Mouse (Mus musculus) heart, adult 9 months (tissue): ENCODE measurements at regions not wholly inside any gene's neighbourhood (a gene's known extent, or its start where the extent isn't known, plus 50 kb on each side); places are given as distances from the start of the nearest gene placed in this dataset.

Experiments
- DNase-seq, 2 experiments: peaks; one replicate each; pipeline ENCODE4 v3.0.0; 2022; ENCODE audit warnings: low spot score in 2 of 2

DNA sequence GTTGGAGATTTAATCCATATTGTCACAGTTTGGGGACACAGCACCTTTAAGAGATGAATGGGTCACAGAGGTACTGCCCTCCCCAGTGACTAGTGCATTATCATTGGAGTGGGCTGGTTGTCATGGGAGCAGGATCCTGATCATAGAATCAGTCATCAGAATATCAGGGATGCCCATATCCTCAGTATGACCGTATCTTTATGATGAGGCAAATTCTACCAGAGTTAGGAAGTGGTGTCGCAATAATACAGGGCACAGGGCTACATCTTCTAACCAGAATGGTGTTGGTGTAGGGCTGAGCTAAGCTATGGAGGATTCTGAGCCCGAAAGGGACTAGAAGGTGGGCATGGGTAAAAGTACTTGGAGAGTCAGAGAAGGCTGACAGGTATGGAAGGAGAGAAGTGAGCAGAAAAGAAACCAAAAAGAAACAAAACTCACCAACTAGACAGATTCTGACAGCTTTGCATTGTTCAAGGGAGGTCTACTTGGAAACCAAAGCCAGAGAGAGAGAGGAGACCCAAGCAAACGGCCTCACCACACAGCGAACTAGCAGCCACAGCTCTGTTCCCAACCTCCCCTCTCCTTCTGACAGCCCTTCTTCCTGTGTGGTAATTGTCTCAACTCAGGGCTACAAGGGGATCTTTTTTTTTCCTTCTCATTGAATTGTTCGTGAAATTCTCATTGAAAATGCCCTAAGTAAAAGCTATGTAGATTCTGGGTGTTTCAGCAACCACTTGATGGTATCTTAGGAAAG, 129.2 kb downstream of the Lrrc30 start:
- DNase-seq, result no peak

DNA sequence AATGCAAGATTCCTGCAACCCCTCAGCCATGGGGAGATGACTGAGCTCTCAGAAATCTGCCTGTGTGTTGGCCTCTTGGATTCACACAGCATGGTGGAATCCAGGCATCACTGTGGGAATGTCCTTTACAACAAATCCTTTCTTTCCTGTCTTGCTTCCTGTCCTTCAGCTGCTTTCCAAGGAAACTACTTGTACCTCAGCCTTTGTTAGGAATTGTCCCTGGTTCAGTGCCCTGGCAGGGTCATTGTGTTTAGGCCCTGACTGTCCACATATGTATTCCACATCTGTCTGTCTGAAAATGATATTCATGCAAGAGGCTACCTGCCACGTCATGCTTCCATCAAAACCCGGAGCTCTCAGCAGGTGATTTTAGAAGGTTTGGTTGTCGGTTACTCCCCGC, 129.9 kb downstream of the Lrrc30 start:
- DNase-seq, result no peak

DNA sequence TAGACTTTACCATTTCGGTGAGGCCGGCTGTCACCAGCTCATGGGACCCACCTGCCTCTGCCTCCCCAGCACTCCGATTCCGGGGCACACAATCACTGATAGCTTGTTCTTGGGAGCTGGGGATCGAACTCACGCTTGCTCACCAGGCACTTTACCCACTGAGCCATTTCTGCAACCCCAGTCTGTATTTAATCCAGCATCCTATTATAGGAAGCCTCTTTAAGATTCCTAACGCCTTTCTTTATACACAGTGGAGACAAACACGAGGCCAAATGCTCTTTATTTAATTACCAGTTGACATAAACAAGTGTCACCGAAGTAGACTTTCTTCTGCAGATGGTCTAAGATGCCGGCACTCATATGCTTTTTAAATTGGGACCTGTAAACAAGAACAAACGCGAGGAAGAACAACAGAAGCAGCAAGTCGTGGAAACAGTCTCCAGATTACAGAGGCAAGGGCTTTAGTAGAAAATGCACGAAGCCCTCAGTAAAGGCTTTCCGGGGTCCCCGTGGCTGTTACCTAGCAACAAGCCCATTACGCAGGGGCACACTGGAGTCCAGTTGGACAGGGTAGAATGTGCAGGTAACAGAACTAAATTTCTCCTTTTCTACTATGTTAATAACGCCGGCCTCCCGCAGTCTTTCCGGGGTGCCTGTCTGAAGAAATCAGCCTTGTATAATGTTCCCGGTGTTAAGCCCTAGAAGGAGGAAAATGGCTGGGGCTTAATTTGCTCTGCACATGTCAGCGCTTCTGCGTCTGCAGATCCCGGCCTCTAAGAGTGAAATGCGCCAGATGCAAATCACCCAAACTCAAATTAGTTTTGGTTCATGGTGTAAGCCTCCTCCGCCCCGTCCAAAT, 132.5 kb downstream of the Lrrc30 start:
- no peak for DNase-seq

DNA sequence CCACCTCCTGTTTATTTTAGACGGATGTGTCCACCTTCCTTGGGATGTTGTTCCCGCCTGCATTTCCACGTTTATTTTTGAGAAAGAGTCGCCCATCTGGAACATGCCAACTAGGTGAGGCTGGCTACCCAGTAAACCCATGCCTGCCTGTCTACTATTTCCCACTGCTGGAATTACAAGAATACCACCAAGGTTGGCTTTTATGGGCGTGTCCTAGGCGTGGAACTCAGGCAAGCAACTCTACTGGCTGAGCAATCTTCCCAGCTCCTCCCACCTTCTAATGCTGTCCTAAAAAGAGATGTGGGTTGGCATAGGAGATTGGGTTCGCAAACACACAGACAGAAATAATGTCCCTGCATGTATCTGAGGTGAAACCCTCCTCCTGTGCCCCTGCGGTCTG, 135.1 kb downstream of the Lrrc30 start:
- no peak for DNase-seq

DNA sequence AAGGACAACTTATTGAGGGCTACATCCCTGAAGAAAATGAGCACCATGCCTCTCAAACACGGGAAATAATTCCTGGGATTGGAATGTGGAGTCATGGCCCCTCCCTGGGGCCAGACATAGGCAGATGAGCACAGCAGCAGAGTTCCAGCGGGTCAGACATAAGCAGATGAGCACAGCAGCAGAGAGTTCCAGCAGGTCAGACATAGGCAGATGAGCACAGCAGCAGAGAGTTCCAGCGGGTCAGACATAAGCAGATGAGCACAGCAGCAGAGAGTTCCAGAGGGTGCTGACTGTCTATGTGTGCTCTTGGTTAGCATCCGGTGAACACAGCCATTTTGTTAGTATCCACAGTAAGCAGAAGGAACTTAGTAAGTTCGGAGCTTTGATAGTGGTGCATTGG, 126.2 kb upstream of the Ptprm start:
- DNase-seq, result no peak

DNA sequence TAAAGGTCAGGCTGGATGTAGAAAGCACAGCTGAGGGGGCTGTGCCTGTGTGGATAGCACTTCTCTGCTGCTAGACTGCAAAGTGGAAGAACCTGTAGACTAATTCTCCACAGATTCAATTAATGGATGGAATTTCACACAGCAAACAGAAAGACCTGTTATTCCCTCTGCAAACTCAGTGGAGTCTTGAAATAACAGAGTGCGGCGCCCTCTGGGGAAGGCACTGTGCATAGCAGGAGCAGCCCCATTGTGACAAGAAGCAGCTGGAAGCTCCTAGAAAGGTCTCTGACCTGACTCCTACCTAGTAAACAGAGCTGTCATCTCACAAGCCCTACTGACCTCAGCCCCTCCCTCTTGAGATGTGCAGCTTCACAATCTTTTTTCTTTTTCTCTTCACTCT, 118.9 kb upstream of the Ptprm start:
- peak; percentile 55 to 68 for DNase-seq

DNA sequence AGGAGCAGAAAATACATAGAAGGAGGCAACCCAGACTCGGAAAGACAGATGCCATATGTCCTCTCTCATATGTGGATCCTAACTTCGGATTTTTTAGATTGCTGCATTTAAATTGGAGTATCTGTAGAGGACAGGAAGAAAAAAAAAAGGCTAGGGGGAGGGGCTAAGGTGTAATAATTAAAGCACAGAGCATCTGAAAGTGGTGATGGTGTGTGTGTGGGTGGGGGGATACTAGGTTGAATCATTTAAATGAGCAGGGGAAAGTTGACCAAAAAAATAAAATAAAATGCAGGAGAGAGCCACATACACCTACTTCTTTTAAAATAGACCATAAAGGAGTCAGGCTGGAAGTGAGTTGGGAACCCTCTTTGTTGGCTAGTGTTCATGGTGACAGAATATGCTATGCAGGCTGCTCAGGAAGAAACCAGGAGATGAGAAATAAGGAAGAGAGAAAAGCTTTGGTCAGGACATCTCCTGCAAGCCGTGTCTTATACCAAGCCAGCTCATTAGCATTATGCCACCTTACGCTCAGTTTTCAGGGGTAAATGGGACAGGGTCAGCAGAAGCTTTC, 104.7 kb upstream of the Ptprm start:
- no peak for DNase-seq

DNA sequence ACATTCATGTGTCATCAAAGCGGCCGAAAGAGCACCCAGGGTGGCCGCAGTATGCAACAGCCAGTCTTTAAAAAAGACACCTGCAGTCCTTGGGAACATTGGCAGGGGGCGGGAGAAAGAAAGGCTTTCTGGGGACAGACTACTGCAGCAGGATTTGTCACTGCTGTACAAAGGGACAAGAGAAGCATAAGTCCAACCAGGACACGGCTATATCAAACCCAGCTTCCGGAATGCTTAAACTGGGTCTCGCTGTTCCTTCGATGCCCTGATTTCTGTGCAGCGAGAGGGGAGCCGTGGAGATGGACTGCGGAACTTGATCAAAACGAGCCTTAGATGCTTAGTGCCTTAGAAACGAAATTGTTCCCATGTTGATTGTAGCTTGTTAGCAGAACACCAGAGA, 97.7 kb upstream of the Ptprm start:
- DNase-seq, result no peak

DNA sequence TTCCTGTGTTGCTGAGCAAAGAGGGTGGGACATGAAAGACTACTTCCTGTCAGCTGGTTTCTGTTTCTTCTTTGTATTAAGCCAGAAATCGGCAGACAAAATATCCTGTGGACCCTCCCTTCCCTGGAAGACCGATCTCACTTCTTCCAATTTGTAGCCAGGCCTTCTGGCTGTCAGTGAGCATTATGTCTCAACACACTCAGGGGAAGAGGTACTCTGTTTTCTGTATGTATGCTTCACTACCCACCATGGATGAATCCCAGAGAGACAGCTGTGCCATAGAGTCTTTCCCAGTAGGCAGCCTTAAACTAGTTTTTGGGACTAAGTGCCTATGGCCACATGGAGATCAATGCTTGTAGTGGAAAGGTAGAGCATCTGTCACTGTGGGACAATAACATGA, 96.8 kb upstream of the Ptprm start:
- peak; percentile 25 to 32 for DNase-seq

DNA sequence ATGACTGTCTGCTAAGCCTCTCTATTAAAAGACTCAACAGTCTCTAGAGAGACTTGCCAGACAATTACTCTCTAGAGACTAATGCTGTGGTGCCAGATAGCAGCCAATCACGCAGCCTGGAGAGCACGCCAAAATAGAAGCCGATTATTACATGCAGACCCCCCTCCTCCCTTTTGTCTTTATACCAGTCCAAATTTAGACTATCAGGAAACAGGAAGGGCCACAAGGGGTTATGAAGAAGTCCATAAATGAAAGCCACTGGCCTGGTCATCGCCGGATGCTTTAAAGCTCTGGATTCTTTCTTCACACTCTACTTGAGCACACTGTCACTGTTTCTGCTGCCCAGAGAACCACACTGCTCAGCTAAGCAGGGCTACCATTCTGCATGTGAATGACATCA, 95.8 kb upstream of the Ptprm start:
- DNase-seq, result peak; percentile 29 to 38

DNA sequence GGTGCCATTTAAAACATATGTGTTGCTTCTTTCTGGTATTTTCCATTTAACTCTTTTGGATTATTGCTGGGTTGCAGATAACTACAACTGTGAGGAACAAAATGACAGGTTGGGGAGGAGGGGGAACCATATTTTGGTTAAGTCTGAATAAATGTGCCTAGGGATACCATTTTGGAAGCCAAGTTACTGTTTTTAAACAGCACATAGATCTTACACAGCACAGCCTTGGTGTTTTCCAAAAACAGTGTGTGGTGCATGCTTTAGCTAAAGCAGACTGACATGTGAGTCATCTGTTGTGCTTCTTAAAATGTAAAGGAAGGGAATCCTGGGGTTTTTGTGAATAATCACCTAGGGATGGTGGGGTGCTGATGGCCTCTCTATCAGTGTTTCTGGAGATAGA, 91.7 kb upstream of the Ptprm start:
- DNase-seq, result no peak

DNA sequence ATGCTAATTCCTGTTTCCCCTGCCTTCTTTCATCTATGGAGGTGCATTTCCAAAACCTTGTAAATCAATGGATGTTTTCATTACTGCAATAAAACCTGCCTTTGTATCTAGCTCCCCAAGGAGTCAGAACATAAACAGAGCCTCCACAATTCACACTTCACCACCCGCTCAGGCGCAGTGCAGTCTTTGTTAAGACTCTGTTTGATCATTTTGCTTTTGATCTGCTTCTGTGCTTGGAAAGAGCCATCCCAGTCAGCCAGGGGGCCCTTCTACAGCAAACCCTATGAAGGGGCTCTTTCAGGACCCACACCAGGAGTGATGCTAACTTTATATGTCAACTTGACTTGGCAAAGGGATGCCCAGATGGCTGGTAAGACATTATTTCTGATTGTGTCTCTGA, 86.7 kb upstream of the Ptprm start:
- no peak for DNase-seq

DNA sequence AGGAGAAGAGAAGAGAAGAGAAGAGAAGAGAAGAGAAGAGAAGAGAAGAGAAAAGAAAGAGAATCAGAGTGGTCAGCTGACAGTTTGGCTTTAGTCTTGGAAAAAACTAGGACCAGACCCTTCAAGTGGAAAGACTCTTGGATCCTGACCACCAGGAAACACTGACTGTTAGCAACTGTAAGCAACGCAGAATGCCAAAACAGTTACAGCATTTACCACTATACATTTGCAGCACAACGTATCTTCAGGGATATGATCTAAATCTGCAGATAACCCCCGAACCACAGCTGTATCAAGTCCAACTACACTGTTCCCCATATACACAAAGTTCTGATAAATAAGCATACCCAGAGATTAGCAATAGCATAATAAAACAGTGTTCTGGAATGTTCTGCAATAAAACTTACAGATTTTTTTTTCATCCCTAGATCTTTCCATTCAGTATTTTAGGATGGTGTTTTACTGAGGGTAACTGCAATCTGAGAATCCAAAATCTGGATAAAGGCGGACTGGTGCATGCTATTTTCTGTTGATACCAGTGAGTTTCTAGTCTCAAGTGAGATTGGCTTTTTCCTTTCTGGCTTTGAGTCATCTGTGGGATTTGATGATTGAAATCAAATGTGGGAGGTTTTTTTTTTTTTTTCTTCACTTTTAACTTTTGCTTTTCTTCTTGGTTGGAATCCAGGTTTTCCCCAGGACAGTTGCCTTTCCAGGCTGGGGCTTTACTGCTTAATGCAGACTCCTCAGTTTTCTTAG, 65.9 kb upstream of the Ptprm start:
- no peak for DNase-seq

DNA sequence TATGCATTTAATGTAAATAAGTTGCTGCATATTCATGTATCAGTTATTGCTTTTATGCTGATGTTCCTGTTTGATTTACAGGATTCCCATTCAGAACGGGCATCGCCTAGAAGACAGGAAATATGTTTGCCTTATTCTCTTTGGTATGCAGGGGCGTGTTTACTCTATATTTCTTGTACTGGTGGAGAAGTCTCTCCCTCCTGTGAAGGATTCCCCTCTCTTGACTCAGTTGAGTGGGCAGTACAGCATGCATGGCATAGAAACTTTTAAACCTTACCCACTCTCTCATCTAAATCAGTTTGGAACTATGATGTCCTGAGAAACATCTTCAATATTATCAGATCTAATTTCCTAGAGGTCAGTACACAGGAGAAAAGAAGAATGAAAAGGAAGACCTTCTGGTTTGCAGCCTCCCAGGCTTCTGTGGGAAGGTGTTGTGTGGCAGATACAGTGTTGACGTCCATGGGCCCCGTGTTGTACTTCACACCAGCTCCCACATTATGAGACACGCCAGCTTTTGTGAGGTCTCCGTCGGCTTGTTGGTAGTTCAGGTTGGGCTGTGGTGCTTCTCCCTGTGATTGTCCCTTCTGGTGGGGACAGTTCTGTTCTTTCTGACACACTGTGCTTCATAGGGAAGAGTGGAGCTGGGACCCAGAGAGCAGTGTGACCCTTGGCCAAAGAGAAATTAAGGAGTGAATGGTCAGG, 58.4 kb upstream of the Ptprm start:
- no peak for DNase-seq

DNA sequence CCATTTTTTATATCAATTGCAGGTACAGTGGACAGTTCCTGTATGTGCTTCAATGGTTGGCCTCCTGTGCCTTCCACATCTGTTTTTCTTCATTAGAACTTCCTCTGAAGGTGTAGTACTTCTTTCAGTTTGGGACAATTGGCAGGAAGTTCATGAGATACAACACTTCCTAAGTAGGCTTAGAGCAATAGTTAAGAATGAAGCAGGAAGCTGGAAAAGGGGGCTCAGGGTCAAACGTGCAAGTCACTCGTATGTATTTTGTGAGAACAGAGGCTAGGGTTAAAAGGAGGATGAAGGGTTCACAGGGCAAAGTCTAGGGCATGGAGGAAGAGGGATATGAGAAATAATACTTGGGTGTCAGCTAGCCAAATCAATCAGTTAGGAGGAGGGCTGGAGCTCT, 55.7 kb upstream of the Ptprm start:
- DNase-seq, result peak; percentile 14 to 65

DNA sequence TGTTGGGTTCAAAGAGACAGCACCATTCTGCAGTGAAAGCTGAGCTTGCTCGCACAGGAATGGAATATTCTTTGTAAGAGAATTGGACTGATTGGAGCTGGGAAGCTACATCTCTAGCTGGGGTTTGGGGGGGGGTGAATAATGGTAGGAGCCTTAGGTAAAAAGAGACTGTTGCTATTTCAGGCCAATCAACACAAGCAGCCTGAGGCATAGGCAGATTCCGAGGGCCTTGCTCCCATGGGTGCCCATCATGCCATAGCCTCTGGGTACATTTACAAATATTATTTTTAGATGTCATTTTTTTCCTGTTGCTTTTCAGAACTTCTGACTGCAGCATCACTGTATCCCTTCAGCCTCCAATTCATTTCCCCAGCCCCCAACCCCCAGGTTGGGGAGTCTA, 51.7 kb upstream of the Ptprm start:
- DNase-seq, result no peak
